Mouse (Mus musculus): ENCODE measurements around the gene Ankrd13d.
A peak's percentile ranks its signal among the peaks of the same experiment; 100 is the strongest.

- peak; percentile 47 for TF ChIP-seq POLR2A (IDR thresholded peaks at IDR 0.05; ENCODE audit: insufficient read length, low read depth)
- TF ChIP-seq CEBPB (IDR thresholded peaks at IDR 0.05; ENCODE audit: insufficient read depth, poor library complexity, severe bottlenecking): no peak
Observed at GRCm38 (mm10) chr19:4257216-4257896, 25.6 kb downstream of the Ankrd13d start.

All from myocyte (in vitro differentiated cells).